ENCODE assay signal across 18 mouse cellular contexts in genomic region chr10:71223101-71223500, GRCm38 (mm10). TPM values are rescaled to one million over a fixed set of nuclear protein-coding genes. Genes with fewer than 3 reads are reported as not detected.
A peak's percentile ranks its signal among the peaks of the same experiment; 100 is the strongest.
DNase-seq lines count a peak whose midpoint lies in the region; ATAC-seq and TF ChIP-seq lines count a peak whose summit lies in the region.
"Had no signal": no experiment of that assay in that cellular context is flagged by ENCODE, and none has a peak within 500 bp of the region (broad histone marks: within the 10 kb centered on the region; RNA-seq: fewer than 3 reads in every experiment).

No protein-coding gene starts in this region.

- H3K27ac ChIP-seq in forebrain, embryonic 13.5 days: peak overlapping the region; percentile 75
- no peak overlapping the region for H3K27ac ChIP-seq in forebrain, postnatal 0 days (ENCODE audit: low read depth, low read length)
- 0 out of 2 replicates have a peak overlapping the region, but pooled peaks have one; percentile 31 for H3K27ac ChIP-seq in hindbrain, embryonic 13.5 days
- no peak overlapping the region for H3K27ac ChIP-seq in hindbrain, postnatal 0 days
- no peak overlapping the region for H3K27ac ChIP-seq in neural tube, embryonic 12.5 days
- no peak overlapping the region for H3K27ac ChIP-seq in neural tube, embryonic 15.5 days (replicated peaks)
- peak overlapping the region; percentile 58 for H3K27ac ChIP-seq in forebrain, embryonic 16.5 days (ENCODE audit: low read length)
- H3K27ac ChIP-seq: embryonic facial prominence, embryonic 10.5 days; gastrocnemius, adult 2 months had no signal

- no peak overlapping the region for H3K9ac ChIP-seq in forebrain, embryonic 13.5 days
- no peak overlapping the region for H3K9ac ChIP-seq in forebrain, postnatal 0 days
- no peak overlapping the region for H3K9ac ChIP-seq in hindbrain, embryonic 13.5 days
- H3K9ac ChIP-seq in hindbrain, postnatal 0 days (replicated peaks; ENCODE audit: low read length): no peak overlapping the region
- no peak overlapping the region for H3K9ac ChIP-seq in neural tube, embryonic 12.5 days
- H3K9ac ChIP-seq in neural tube, embryonic 15.5 days (replicated peaks): no peak overlapping the region
- no peak overlapping the region for H3K9ac ChIP-seq in forebrain, embryonic 16.5 days (replicated peaks; ENCODE audit: low read depth, low read length)
- H3K9ac ChIP-seq: heart, embryonic 12.5 days had no signal

- 0 out of 2 replicates have a peak overlapping the region, but pooled peaks have one; percentile 10 for H3K4me2 ChIP-seq in forebrain, embryonic 13.5 days
- H3K4me2 ChIP-seq in forebrain, postnatal 0 days (ENCODE audit: low read depth): no peak overlapping the region
- no peak overlapping the region for H3K4me2 ChIP-seq in hindbrain, embryonic 13.5 days
- no peak overlapping the region for H3K4me2 ChIP-seq in hindbrain, postnatal 0 days (ENCODE audit: low read depth, low read length)
- H3K4me2 ChIP-seq in neural tube, embryonic 12.5 days (replicated peaks): no peak overlapping the region
- H3K4me2 ChIP-seq in neural tube, embryonic 15.5 days: no peak overlapping the region
- H3K4me2 ChIP-seq in forebrain, embryonic 16.5 days (ENCODE audit: low read length): no peak overlapping the region
- H3K4me2 ChIP-seq: heart, embryonic 12.5 days had no signal

- no peaks in the 10 kb centered on the region; the same call in 1 of the 2 replicates for H3K9me3 ChIP-seq in forebrain, embryonic 13.5 days (replicated peaks)
- no peaks in the 10 kb centered on the region for H3K9me3 ChIP-seq in forebrain, postnatal 0 days (ENCODE audit: low read length)
- H3K9me3 ChIP-seq in hindbrain, embryonic 13.5 days: no peaks in the 10 kb centered on the region
- no peaks in the 10 kb centered on the region for H3K9me3 ChIP-seq in hindbrain, postnatal 0 days (ENCODE audit: low read length)
- H3K9me3 ChIP-seq in neural tube, embryonic 12.5 days: 0 out of 2 replicates have a peak, but pooled peaks cover 6% of the 10 kb centered on the region
- no peaks in the 10 kb centered on the region for H3K9me3 ChIP-seq in neural tube, embryonic 15.5 days (replicated peaks)
- no peaks in the 10 kb centered on the region for H3K9me3 ChIP-seq in forebrain, embryonic 16.5 days (ENCODE audit: control insufficient read depth, low read length)

- H3K27me3 ChIP-seq in forebrain, embryonic 13.5 days: no peaks in the 10 kb centered on the region
- no peaks in the 10 kb centered on the region for H3K27me3 ChIP-seq in forebrain, postnatal 0 days (ENCODE audit: insufficient read depth, low read length)
- no peaks in the 10 kb centered on the region for H3K27me3 ChIP-seq in hindbrain, embryonic 13.5 days
- no peaks in the 10 kb centered on the region for H3K27me3 ChIP-seq in hindbrain, postnatal 0 days (ENCODE audit: insufficient read depth, low read length)
- H3K27me3 ChIP-seq in neural tube, embryonic 12.5 days (replicated peaks): no peaks in the 10 kb centered on the region
- no peaks in the 10 kb centered on the region for H3K27me3 ChIP-seq in neural tube, embryonic 15.5 days (replicated peaks)
- H3K27me3 ChIP-seq in forebrain, embryonic 16.5 days (replicated peaks; ENCODE audit: control insufficient read depth, insufficient read depth, low read length): no peaks in the 10 kb centered on the region
- H3K27me3 ChIP-seq: heart, embryonic 12.5 days had no signal

- DNase-seq in forebrain, postnatal 0 days: no peak
- no peak for DNase-seq in hindbrain, postnatal 0 days (ENCODE audit: low spot score)
- DNase-seq: adrenal gland, postnatal 25 days; cerebellum, adult 2 months; cerebellum, postnatal 10 days; gastrocnemius, adult 2 months; gastrocnemius, postnatal 25 days had no signal

- H3K4me1 ChIP-seq in forebrain, embryonic 13.5 days: peaks cover 16% of the 10 kb centered on the region; the same call in 1 of the 2 replicates
- H3K4me1 ChIP-seq in forebrain, postnatal 0 days (ENCODE audit: insufficient read depth): no peaks in the 10 kb centered on the region
- peaks cover 7% of the 10 kb centered on the region for H3K4me1 ChIP-seq in hindbrain, embryonic 13.5 days (replicated peaks)
- no peaks in the 10 kb centered on the region for H3K4me1 ChIP-seq in hindbrain, postnatal 0 days (ENCODE audit: insufficient read depth, low read length)
- H3K4me1 ChIP-seq in neural tube, embryonic 12.5 days: no peaks in the 10 kb centered on the region
- 0 out of 2 replicates have a peak, but pooled peaks cover 4% of the 10 kb centered on the region for H3K4me1 ChIP-seq in neural tube, embryonic 15.5 days
- peaks cover 9% of the 10 kb centered on the region for H3K4me1 ChIP-seq in forebrain, embryonic 16.5 days (replicated peaks; ENCODE audit: control insufficient read depth, insufficient read depth, low read length)
- H3K4me1 ChIP-seq: heart, embryonic 12.5 days had no signal

- H3K4me3 ChIP-seq in forebrain, embryonic 13.5 days: no peak overlapping the region
- H3K4me3 ChIP-seq in forebrain, postnatal 0 days (ENCODE audit: low read depth, low read length): no peak overlapping the region
- no peak overlapping the region for H3K4me3 ChIP-seq in hindbrain, embryonic 13.5 days
- H3K4me3 ChIP-seq in hindbrain, postnatal 0 days (ENCODE audit: low read length): no peak overlapping the region
- no peak overlapping the region for H3K4me3 ChIP-seq in neural tube, embryonic 12.5 days
- no peak overlapping the region for H3K4me3 ChIP-seq in neural tube, embryonic 15.5 days (replicated peaks)
- H3K4me3 ChIP-seq in forebrain, embryonic 16.5 days (replicated peaks; ENCODE audit: low read length): no peak overlapping the region
- H3K4me3 ChIP-seq: embryonic facial prominence, embryonic 10.5 days; gastrocnemius, adult 2 months; heart, embryonic 12.5 days had no signal

- WGBS in forebrain, embryonic 13.5 days: 35% methylated on average over 5 of the region's 5 CpGs
- WGBS in forebrain, postnatal 0 days: 34% methylated on average over 5 of the region's 5 CpGs
- 44% methylated on average over 5 of the region's 5 CpGs for WGBS in hindbrain, embryonic 13.5 days
- WGBS in hindbrain, postnatal 0 days: 38% methylated on average over 5 of the region's 5 CpGs
- 60% methylated on average over 5 of the region's 5 CpGs for WGBS in neural tube, embryonic 12.5 days
- WGBS in neural tube, embryonic 15.5 days: 36% methylated on average over 5 of the region's 5 CpGs
- WGBS in forebrain, embryonic 16.5 days: 27% methylated on average over 5 of the region's 5 CpGs

- peaks cover 42% of the 10 kb centered on the region for H3K36me3 ChIP-seq in forebrain, embryonic 13.5 days (ENCODE audit: poor library complexity, severe bottlenecking)
- peaks cover 21% of the 10 kb centered on the region for H3K36me3 ChIP-seq in forebrain, postnatal 0 days (ENCODE audit: insufficient read depth)
- H3K36me3 ChIP-seq in hindbrain, embryonic 13.5 days: peaks cover 27% of the 10 kb centered on the region
- peaks cover 10% of the 10 kb centered on the region for H3K36me3 ChIP-seq in hindbrain, postnatal 0 days (ENCODE audit: insufficient read depth, low read length)
- H3K36me3 ChIP-seq in neural tube, embryonic 12.5 days: peaks cover 30% of the 10 kb centered on the region
- H3K36me3 ChIP-seq in neural tube, embryonic 15.5 days: peaks cover 21% of the 10 kb centered on the region
- H3K36me3 ChIP-seq in forebrain, embryonic 16.5 days (ENCODE audit: control insufficient read depth, insufficient read depth): peaks cover 8% of the 10 kb centered on the region

- TF ChIP-seq CTCF in forebrain, postnatal 0 days (IDR thresholded peaks at IDR 0.05; ENCODE audit: low read depth): no peak
- no peak for TF ChIP-seq CTCF in hindbrain, postnatal 0 days (IDR thresholded peaks at IDR 0.05; ENCODE audit: low read depth)

- ATAC-seq in forebrain, embryonic 13.5 days: peak; percentile 57; the same call in 1 of the 2 replicates
- ATAC-seq in forebrain, postnatal 0 days: no peak
- ATAC-seq in hindbrain, embryonic 13.5 days (ENCODE audit: low FRiP score): no peak
- ATAC-seq in hindbrain, postnatal 0 days: no peak
- ATAC-seq in neural tube, embryonic 12.5 days (ENCODE audit: low FRiP score, low read depth): peak; percentile 35
- no peak for ATAC-seq in neural tube, embryonic 15.5 days (ENCODE audit: low FRiP score)
- peak; percentile 65 for ATAC-seq in forebrain, embryonic 16.5 days
- ATAC-seq in frontal cortex, adult (ENCODE audit: low TSS enrichment): no peak
- ATAC-seq: activated CD4-positive, CD25-positive, alpha-beta regulatory T cell, adult 4 months; inflammation-experienced regulatory T-cells, adult 6 months; intestine, postnatal 0 days had no signal

RNA-seq across cellular contexts. Expression of gene Tfam, which starts 15.0 kb away (rescaled TPM):
- polyA plus RNA-seq in forebrain, embryonic 13.5 days (2015; fragmentation: Nextera tagmentation; extraction: Ambion mirVana): 75.8 and 78.5 TPM in 2 replicates
- 25.1 and 50.9 TPM in 2 replicates for total RNA-seq in forebrain, postnatal 0 days (2014; rRNA removed)
- polyA plus RNA-seq in forebrain, postnatal 0 days (2015; fragmentation: Nextera tagmentation; extraction: Ambion mirVana): 46.9 and 47.7 TPM in 2 replicates
- 56.1 and 56.5 TPM in 2 replicates for polyA plus RNA-seq in hindbrain, embryonic 13.5 days (2015; fragmentation: Nextera tagmentation; extraction: Ambion mirVana)
- 13.1 and 14.4 TPM in 2 replicates for total RNA-seq in hindbrain, postnatal 0 days (2014; rRNA removed)
- 39.0 and 39.1 TPM in 2 replicates for polyA plus RNA-seq in hindbrain, postnatal 0 days (2015; fragmentation: Nextera tagmentation; extraction: Ambion mirVana)
- polyA plus RNA-seq in neural tube, embryonic 12.5 days (2016; fragmentation: Nextera tagmentation; extraction: Ambion mirVana): 69.5 and 75.8 TPM in 2 replicates
- polyA plus RNA-seq in neural tube, embryonic 15.5 days (2015; fragmentation: Nextera tagmentation; extraction: Ambion mirVana): 47.8 and 60.8 TPM in 2 replicates
- 52.2 and 71.6 TPM in 2 replicates for polyA plus RNA-seq in forebrain, embryonic 16.5 days (2015; fragmentation: Nextera tagmentation; extraction: Ambion mirVana)

Comparison
In these comparisons a context has a peak if more than half of its experiments do, and no peak if none do; other contexts are left out.
1. ATAC-seq: peak in forebrain, embryonic 13.5 days (single experiment), neural tube, embryonic 12.5 days (single experiment) and forebrain, embryonic 16.5 days (single experiment); none in forebrain, postnatal 0 days (single experiment), hindbrain, embryonic 13.5 days (single experiment), hindbrain, postnatal 0 days (single experiment), neural tube, embryonic 15.5 days (single experiment) and frontal cortex, adult (single experiment).
2. H3K27ac ChIP-seq: peak in forebrain, embryonic 13.5 days (single experiment), hindbrain, embryonic 13.5 days (single experiment) and forebrain, embryonic 16.5 days (single experiment); none in forebrain, postnatal 0 days (single experiment), hindbrain, postnatal 0 days (single experiment), neural tube, embryonic 12.5 days (single experiment) and neural tube, embryonic 15.5 days (single experiment).